Mouse (Mus musculus) brain, embryonic 14.5 days (tissue): ENCODE results near the gene Asic4. TPM values are rescaled to one million over a fixed set of nuclear protein-coding genes. Genes with fewer than 3 reads are reported as not detected.
A peak's percentile ranks its signal among the peaks of the same experiment; 100 is the strongest.

Source experiments
- DNase-seq: peaks from one replicate; pipeline ENCODE4 v3.0.0-alpha.2; 2011; ENCODE audit warnings: low read depth
- CTCF ChIP-seq: fragments of 200-500 bp; IDR thresholded peaks from 2 replicates; pipeline ENCODE4 v1.5.1; 2012; ENCODE audit warnings: inconsistent platforms, mild to moderate bottlenecking, moderate library complexity, borderline replicate concordance; ENCODE audit not compliant: insufficient read depth, insufficient read length; ENCODE audit errors: extremely low read depth
- POLR2A ChIP-seq: fragments of 200-500 bp; IDR thresholded peaks from 2 replicates; pipeline ENCODE4 v1.6.1; 2012; ENCODE audit warnings: mild to moderate bottlenecking, inconsistent platforms, borderline replicate concordance; ENCODE audit not compliant: poor library complexity, insufficient read depth, insufficient read length, severe bottlenecking; ENCODE audit errors: extremely low read depth
- polyA plus RNA-seq: library from polyadenylated mRNA; depleted of rRNA; stranded (reverse); fragments of >200 nt; gene quantifications from 2 replicates; pipeline ENCODE4 v1.2.3, GENCODE M21; 2012; rRNA removed

Gene Asic4
- polyA plus RNA-seq, 1 experiment, result 41.3 TPM

DNA sequence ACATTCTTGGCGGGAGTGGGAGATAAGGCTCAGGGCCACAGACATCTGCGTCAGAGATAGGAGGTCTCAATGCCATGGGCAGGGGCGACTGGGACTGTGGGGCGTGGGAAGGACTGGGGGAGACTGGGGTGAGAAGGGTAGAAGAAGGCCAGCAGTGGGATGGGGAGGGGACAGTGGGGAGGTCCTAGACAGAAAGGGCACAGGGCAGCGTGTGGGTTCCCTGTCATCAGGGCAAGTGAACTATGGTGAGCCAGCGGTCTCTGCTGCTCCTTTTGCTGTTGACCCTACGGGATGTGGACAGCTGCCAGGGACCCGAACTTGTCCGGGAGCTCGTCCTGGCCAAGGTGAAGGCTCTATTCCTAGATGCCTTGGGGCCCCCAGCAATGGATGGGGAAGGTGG lies 56.8 kb downstream of the Asic4 start, which contains the start of gene Inha:
Inha (plus strand) TSS at position 72 of the 400 bp plus-strand sequence.
- no peak for DNase-seq
- TF ChIP-seq POLR2A, result no peak
- no peak for TF ChIP-seq CTCF

DNA sequence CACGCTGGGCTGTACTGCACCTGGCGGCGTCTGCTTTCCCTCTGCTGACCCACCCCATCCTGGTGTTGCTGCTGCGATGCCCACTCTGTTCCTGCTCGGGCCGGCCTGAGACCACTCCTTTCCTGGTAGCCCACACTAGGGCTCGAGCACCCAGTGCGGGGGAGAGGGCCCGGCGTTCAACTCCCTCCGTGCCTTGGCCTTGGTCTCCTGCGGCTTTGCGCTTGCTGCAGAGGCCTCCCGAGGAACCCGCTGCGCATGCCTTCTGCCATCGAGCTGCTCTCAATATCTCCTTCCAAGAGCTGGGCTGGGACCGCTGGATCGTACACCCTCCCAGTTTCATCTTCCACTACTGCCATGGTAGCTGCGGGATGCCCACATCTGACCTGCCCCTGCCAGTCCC lies 59.4 kb downstream of the Asic4 start:
- no peak for DNase-seq

DNA sequence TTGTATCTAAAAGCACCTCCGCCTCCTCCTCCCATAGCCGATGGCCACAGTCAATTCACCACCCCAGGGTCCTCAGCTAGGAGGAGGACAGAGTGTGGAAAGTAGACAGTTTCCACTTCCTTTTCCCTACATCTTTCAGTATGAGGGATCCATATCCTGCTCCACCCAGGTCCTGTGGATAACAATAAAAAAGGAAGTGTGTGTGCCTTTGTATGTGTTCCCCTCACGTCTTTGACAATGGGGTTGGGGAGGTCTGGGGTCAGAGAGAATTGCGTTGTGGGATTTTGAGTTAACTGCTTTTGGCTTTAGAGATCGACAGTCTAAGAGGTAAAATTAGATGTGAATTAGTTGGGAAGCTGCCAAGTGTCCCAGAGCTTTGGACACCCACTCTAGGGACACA lies 59.9 kb downstream of the Asic4 start:
- DNase-seq, result no peak
- TF ChIP-seq CTCF (no peak), POLR2A (no peak)

More for the DNA sequence above, 59.4 kb downstream of the Asic4 start:
- TF ChIP-seq CTCF (no peak), POLR2A (no peak)

- TF ChIP-seq POLR2A (no peak), CTCF (no peak)
- DNase-seq, result no peak
These were observed 61.4 kb downstream of the Asic4 start for GRCm38 (mm10) chr1:75511437-75512210.

DNA sequence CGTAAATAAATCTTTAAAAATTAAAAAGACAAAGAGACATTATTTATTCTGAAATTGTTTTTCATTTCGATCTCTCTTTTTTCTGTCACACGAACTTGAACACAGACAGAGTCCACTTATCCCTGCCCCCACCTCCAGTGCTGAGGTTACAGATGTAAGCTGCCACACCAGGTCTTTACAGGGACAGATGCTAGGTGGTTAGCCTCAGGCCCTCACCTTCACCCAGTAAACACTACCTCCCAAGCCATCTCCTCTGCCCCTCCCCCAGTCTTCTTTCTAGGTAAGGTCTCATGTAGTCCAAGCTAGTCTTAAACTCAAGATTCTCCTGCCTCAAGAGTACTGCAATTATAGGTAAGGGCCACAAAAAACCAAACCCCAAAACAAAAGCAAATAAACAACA lies 62.3 kb downstream of the Asic4 start:
- no peak for TF ChIP-seq CTCF
- TF ChIP-seq POLR2A, result no peak
- no peak for DNase-seq

- TF ChIP-seq POLR2A (no peak), CTCF (no peak)
These were observed 66.6 kb downstream of the Asic4 start for GRCm38 (mm10) chr1:75516703-75517380.

DNA sequence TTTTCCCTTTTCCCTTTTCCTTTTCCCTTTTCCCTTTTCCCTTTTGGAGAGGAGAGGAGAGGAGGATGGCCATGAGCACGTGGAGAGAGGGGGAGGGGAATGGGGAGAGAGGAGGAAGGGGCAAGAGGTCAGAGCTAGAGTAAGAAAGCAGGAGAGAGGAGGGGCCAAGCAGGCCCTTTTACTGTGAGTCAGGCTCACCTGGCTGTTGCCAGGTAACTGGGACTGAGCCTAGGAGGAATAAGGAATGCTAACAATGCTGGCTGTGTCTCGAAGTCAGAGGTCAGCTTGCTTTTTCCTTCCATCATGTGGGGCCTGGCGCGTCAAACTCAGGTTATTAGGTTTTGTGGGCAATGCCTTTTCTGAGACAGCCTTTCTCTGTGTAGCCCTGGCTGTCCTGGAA lies 67.7 kb downstream of the Asic4 start:
- TF ChIP-seq CTCF (no peak), POLR2A (no peak)
- DNase-seq, result no peak

More at GRCm38 (mm10) chr1:75516703-75517380, 66.6 kb downstream of the Asic4 start:
- no peak for DNase-seq

DNA sequence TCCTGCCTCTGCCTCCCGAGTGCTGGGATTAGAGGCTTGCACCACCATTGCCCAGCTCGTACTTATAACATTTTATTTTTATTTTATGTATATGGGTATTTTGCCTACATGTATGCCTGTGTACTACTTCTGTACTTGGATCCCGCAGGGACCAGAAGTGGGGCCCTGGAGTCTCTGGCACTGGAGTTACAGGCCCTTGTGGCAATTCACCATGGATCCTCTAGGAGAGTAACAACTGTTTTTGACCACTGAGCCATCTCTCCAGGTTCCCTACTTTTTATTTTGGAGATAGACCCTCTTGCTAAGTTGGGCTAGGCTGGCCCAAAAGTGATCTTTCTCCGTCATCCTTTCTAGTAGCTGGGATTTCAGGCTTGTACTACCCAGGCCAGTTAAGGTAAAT lies 68.2 kb downstream of the Asic4 start:
- no peak for DNase-seq
- no peak for TF ChIP-seq POLR2A
- no peak for TF ChIP-seq CTCF

- peak; percentile 32 for DNase-seq
- TF ChIP-seq CTCF (no peak), POLR2A (no peak)
These were observed 69.3 kb downstream of the Asic4 start for GRCm38 (mm10) chr1:75519576-75519975.

GRCm38 (mm10) chr1:75521321-75522031 lies 71.2 kb downstream of the Asic4 start, which contains the start of gene Stk11ip:
Gene Stk11ip (plus strand): TSS chr1:75521529.
- DNase-seq, result peak; percentile 97
- TF ChIP-seq CTCF (no peak), POLR2A (peak; percentile 61; the same call in 1 of the 2 replicates)

Other genes starting within 250 kb of the Asic4 start
- 30.9 and 37.9 TPM in 2 replicates for gene Glb1l, start 239.6 kb upstream of the Asic4 start, polyA plus RNA-seq
- 214 and 265 TPM in 2 replicates for gene Stk16, start 239.6 kb upstream of the Asic4 start, polyA plus RNA-seq
- gene Tuba4a, start 230.6 kb upstream of the Asic4 start, polyA plus RNA-seq, result 3.3 and 7.9 TPM in 2 replicates
- not detected in 2 replicates for gene A630095N17Rik, start 218.3 kb upstream of the Asic4 start, polyA plus RNA-seq
- 52.4 and 53.3 TPM in 2 replicates for gene Dnajb2, start 214.0 kb upstream of the Asic4 start, polyA plus RNA-seq
- gene Ptprn, start 185.9 kb upstream of the Asic4 start, polyA plus RNA-seq, result 33.4 and 53.4 TPM in 2 replicates
- gene Resp18, start 172.0 kb upstream of the Asic4 start, polyA plus RNA-seq, result 78.9 and 87.2 TPM in 2 replicates
- gene Dnpep, start 132.4 kb upstream of the Asic4 start, polyA plus RNA-seq, result 140 and 189 TPM in 2 replicates
- gene Des, start 90.1 kb upstream of the Asic4 start, polyA plus RNA-seq, result 1.0 and 1.4 TPM in 2 replicates
- 49.2 and 56.1 TPM in 2 replicates for gene Speg, start 75.1 kb upstream of the Asic4 start, polyA plus RNA-seq
- gene Gmppa, start 14.5 kb upstream of the Asic4 start, polyA plus RNA-seq, result 98.7 and 144 TPM in 2 replicates
- gene Chpf, start 28.9 kb downstream of the Asic4 start, polyA plus RNA-seq, result 71.7 and 78.3 TPM in 2 replicates
- gene Tmem198, start 29.1 kb downstream of the Asic4 start, polyA plus RNA-seq, result 46.9 and 57.2 TPM in 2 replicates
- 54.3 and 57.6 TPM in 2 replicates for gene Obsl1, start 56.0 kb downstream of the Asic4 start, polyA plus RNA-seq
- 63.9 and 70.0 TPM in 2 replicates for gene Inha, start 56.6 kb downstream of the Asic4 start, polyA plus RNA-seq
- 36.5 and 40.6 TPM in 2 replicates for gene Stk11ip, start 71.1 kb downstream of the Asic4 start, polyA plus RNA-seq
- 59.4 and 61.2 TPM in 2 replicates for gene Slc4a3, start 95.8 kb downstream of the Asic4 start, polyA plus RNA-seq